Comparison of ENCODE assay signal across 9 mouse cellular contexts in the genomic region with DNA sequence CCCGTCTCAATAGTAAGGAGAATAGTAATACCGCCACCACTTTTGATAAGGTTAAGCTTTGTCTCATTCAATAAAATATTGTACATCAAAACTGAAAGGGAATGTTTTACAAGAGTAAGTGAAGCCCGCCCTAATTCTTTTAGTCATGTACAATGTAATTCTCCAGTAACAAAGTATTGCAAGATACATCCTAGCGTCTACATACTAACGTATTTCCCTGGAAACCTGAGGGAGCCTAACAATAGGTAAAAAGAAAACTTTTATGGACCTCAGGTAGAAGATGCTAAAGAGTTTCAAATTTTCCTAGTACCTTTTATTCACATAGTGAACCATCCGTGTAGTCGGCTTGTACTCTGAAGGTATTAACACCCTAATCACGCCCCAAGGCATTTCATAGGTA. TPM values are rescaled to one million over a fixed set of nuclear protein-coding genes. Genes with fewer than 3 reads are reported as not detected.
DNase-seq lines count a peak whose midpoint lies in the region; ATAC-seq lines count a peak whose summit lies in the region.
"Had no signal": no experiment of that assay in that cellular context is flagged by ENCODE, and none has a peak within 500 bp of the region (broad histone marks: within the 10 kb centered on the region; RNA-seq: fewer than 3 reads in every experiment).

No protein-coding gene starts in this region.

- intact Hi-C loops in heart, postnatal 36 days (cut with DNase I), result loop anchor here (2.0 to 10.0 kb wide), 3 partner anchors 82 to 524 kb away; a partner anchor contains a TSS

- H3K9me3 ChIP-seq in heart, embryonic 10.5 days, result 0 out of 2 replicates have a peak, but pooled peaks cover 2% of the 10 kb centered on the region
- no peaks in the 10 kb centered on the region for H3K9me3 ChIP-seq in embryonic facial prominence, embryonic 15.5 days (replicated peaks)
- H3K9me3 ChIP-seq in limb, embryonic 15.5 days, result no peaks in the 10 kb centered on the region

- peak overlapping the region; percentile 69 for H3K4me3 ChIP-seq in heart, embryonic 10.5 days
- H3K4me3 ChIP-seq in embryonic facial prominence, embryonic 15.5 days (replicated peaks), result peak overlapping the region; percentile 60
- H3K4me3 ChIP-seq in limb, embryonic 15.5 days, result peak overlapping the region; percentile 60

- H3K27ac ChIP-seq in heart, embryonic 10.5 days, result peak overlapping the region; percentile 93; the same call in 1 of the 2 replicates
- H3K27ac ChIP-seq in embryonic facial prominence, embryonic 15.5 days (replicated peaks), result no peak overlapping the region
- H3K27ac ChIP-seq in limb, embryonic 15.5 days, result peak overlapping the region; percentile 96; the same call in 1 of the 2 replicates

- no peaks in the 10 kb centered on the region for H3K36me3 ChIP-seq in heart, embryonic 10.5 days
- H3K36me3 ChIP-seq in embryonic facial prominence, embryonic 15.5 days, result no peaks in the 10 kb centered on the region
- no peaks in the 10 kb centered on the region for H3K36me3 ChIP-seq in limb, embryonic 15.5 days

- WGBS in heart, embryonic 10.5 days, result 16% methylated on average over 8 of the region's 8 CpGs
- WGBS in embryonic facial prominence, embryonic 15.5 days, result 18% methylated on average over 8 of the region's 8 CpGs
- WGBS in limb, embryonic 15.5 days, result 19% methylated on average over 8 of the region's 8 CpGs

- peak overlapping the region; percentile 43 for H3K4me2 ChIP-seq in embryonic facial prominence, embryonic 15.5 days (replicated peaks)
- H3K4me2 ChIP-seq in limb, embryonic 15.5 days, result peak overlapping the region; percentile 37

- no peak overlapping the region for H3K9ac ChIP-seq in embryonic facial prominence, embryonic 15.5 days
- no peak overlapping the region for H3K9ac ChIP-seq in limb, embryonic 15.5 days

- no peaks in the 10 kb centered on the region for H3K4me1 ChIP-seq in heart, embryonic 10.5 days
- no peaks in the 10 kb centered on the region for H3K4me1 ChIP-seq in embryonic facial prominence, embryonic 15.5 days
- H3K4me1 ChIP-seq in limb, embryonic 15.5 days, result no peaks in the 10 kb centered on the region

- ATAC-seq in embryonic facial prominence, embryonic 15.5 days (ENCODE audit: insufficient number of reproducible peaks, low FRiP score, low TSS enrichment, low read depth), result no peak
- ATAC-seq in limb, embryonic 15.5 days (ENCODE audit: insufficient number of reproducible peaks, low FRiP score, low TSS enrichment, low read depth), result no peak

- no peak for DNase-seq in heart, embryonic 10.5 days (ENCODE audit: low spot score)
- no peak for DNase-seq in heart, postnatal 36 days
- DNase-seq in A20 (ENCODE audit: low read depth, low spot score), result peak; percentile 42
- DNase-seq in adrenal gland, postnatal 4 days (ENCODE audit: low spot score in 2 of 2), result no peak
- no peak for DNase-seq in cerebellum, adult 11-12 months
- DNase-seq in adrenal gland, adult 18-20 months (ENCODE audit: low spot score in 2 of 2), result no peak
- DNase-seq: kidney, postnatal 14 days had no signal

- peaks cover 13% of the 10 kb centered on the region for H3K27me3 ChIP-seq in heart, embryonic 10.5 days (ENCODE audit: insufficient read depth, poor library complexity, severe bottlenecking)
- H3K27me3 ChIP-seq in embryonic facial prominence, embryonic 15.5 days, result peaks cover 11% of the 10 kb centered on the region
- peaks cover 10% of the 10 kb centered on the region; the same call in 1 of the 2 replicates for H3K27me3 ChIP-seq in limb, embryonic 15.5 days

RNA-seq across cellular contexts. Expression of a gene that starts 1.4 kb away (rescaled TPM):
- 17.7 and 21.6 TPM in 2 replicates for polyA plus RNA-seq in heart, embryonic 10.5 days (2016; fragmentation: Nextera tagmentation; extraction: Ambion mirVana)
- 10 to 100 TPM; 22.6 to 29.3 TPM for total RNA-seq in heart, postnatal 36 days (2021)
- polyA plus RNA-seq in embryonic facial prominence, embryonic 15.5 days (2015; fragmentation: Nextera tagmentation; extraction: Ambion mirVana), result 14.1 and 14.3 TPM in 2 replicates
- polyA plus RNA-seq in limb, embryonic 15.5 days (2015; fragmentation: Nextera tagmentation; extraction: Ambion mirVana), result 11.1 and 12.4 TPM in 2 replicates
- total RNA-seq in adrenal gland, postnatal 4 days (2021), result 10 to 100 TPM; 24.7 to 28.6 TPM
- 10 to 100 TPM; 20.9 to 22.6 TPM for total RNA-seq in adrenal gland, adult 18-20 months (2021)
